Mouse (Mus musculus): ENCODE results near the gene Kansl3. TPM values are rescaled to one million over a fixed set of nuclear protein-coding genes. Genes with fewer than 3 reads are reported as not detected.

The Kansl3 gene
- polyA plus RNA-seq (2014; fragmentation: Nextera tagmentation; extraction: Ambion mirVana), result 30.2 and 46.2 TPM in 2 replicates

- Histone ChIP-seq H3K27me3 (ENCODE audit: control insufficient read depth, insufficient read depth, low read length) (no peaks in the 10 kb centered on the region), H3K27ac (ENCODE audit: low read depth, low read length) (peak within 1 kb of the TSS; percentile 74), H3K9me3 (ENCODE audit: control insufficient read depth, low read length) (no peaks in the 10 kb centered on the region), H3K4me3 (ENCODE audit: low read length) (peak within 1 kb of the TSS; percentile 93), H3K36me3 (ENCODE audit: control insufficient read depth, insufficient read depth, low read length) (peaks cover 15% of the 10 kb centered on the region), H3K4me2 (replicated peaks; ENCODE audit: low read depth, low read length) (peak within 1 kb of the TSS; percentile 67), H3K9ac (ENCODE audit: low read depth, low read length) (peak within 1 kb of the TSS; percentile 97), H3K4me1 (ENCODE audit: control insufficient read depth, insufficient read depth, low read length) (peaks cover 5% of the 10 kb centered on the region)
- peak; percentile 92 for ATAC-seq (ENCODE audit: low FRiP score, low TSS enrichment)
- 4% methylated on average over 61 of the region's 61 CpGs for WGBS
Measured at GRCm38 (mm10) chr1:36368969-36369645, at the start of gene Kansl3. TSS of gene Kansl3 (minus strand) at chr1:36369181.

DNA sequence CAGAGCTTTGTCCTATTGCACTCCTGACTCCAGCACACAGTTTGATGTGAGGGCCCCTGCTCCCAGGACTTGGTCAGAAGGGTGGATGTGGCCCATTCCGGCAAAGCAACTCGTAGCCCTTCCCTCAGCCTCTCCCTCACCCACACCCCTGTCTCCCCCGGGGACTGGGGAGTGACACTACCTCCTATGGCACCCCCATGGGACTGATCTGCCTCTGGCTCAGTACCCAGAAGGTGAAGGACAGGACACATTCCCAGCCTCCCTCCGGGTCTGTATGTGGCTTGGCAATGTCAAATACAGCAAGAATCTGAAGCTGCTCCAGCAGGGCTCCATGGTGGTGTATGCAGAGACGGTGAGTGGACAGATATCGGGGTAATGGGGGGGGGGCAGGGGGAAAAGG, 35.5 kb upstream of the Kansl3 start:
- no peak for ATAC-seq (ENCODE audit: low FRiP score, low TSS enrichment)
- Histone ChIP-seq H3K9me3 (ENCODE audit: control insufficient read depth, low read length) (no peaks in the 10 kb centered on the region), H3K27me3 (ENCODE audit: control insufficient read depth, insufficient read depth, low read length) (no peaks in the 10 kb centered on the region), H3K36me3 (ENCODE audit: control insufficient read depth, insufficient read depth, low read length) (no peaks in the 10 kb centered on the region), H3K4me3 (ENCODE audit: low read length) (no peak overlapping the region), H3K4me2 (replicated peaks; ENCODE audit: low read depth, low read length) (no peak overlapping the region), H3K9ac (ENCODE audit: low read depth, low read length) (no peak overlapping the region), H3K27ac (ENCODE audit: low read depth, low read length) (no peak overlapping the region), H3K4me1 (ENCODE audit: control insufficient read depth, insufficient read depth, low read length) (no peaks in the 10 kb centered on the region)
- 83% methylated on average over 6 of the region's 6 CpGs for WGBS

- ATAC-seq (ENCODE audit: low FRiP score, low TSS enrichment), result no peak
- Histone ChIP-seq H3K4me2 (replicated peaks; ENCODE audit: low read depth, low read length) (no peak overlapping the region), H3K4me1 (ENCODE audit: control insufficient read depth, insufficient read depth, low read length) (no peaks in the 10 kb centered on the region), H3K27ac (ENCODE audit: low read depth, low read length) (no peak overlapping the region), H3K9ac (ENCODE audit: low read depth, low read length) (no peak overlapping the region), H3K9me3 (ENCODE audit: control insufficient read depth, low read length) (no peaks in the 10 kb centered on the region), H3K27me3 (ENCODE audit: control insufficient read depth, insufficient read depth, low read length) (no peaks in the 10 kb centered on the region), H3K36me3 (ENCODE audit: control insufficient read depth, insufficient read depth, low read length) (no peaks in the 10 kb centered on the region), H3K4me3 (ENCODE audit: low read length) (no peak overlapping the region)
- WGBS, result 75% methylated on average over 4 of the region's 4 CpGs
Measured at GRCm38 (mm10) chr1:36401509-36401908, 32.5 kb upstream of the Kansl3 start.

- H3K27ac ChIP-seq (ENCODE audit: low read depth, low read length), result no peak overlapping the region
- no peak for ATAC-seq (ENCODE audit: low FRiP score, low TSS enrichment)
Measured at GRCm38 (mm10) chr1:36397041-36397440, 28.1 kb upstream of the Kansl3 start.

GRCm38 (mm10) chr1:36379582-36379981, 10.6 kb upstream of the Kansl3 start:
- Histone ChIP-seq H3K27me3 (ENCODE audit: control insufficient read depth, insufficient read depth, low read length) (no peaks in the 10 kb centered on the region), H3K9ac (ENCODE audit: low read depth, low read length) (no peak overlapping the region), H3K4me2 (replicated peaks; ENCODE audit: low read depth, low read length) (no peak overlapping the region), H3K9me3 (ENCODE audit: control insufficient read depth, low read length) (no peaks in the 10 kb centered on the region), H3K27ac (ENCODE audit: low read depth, low read length) (no peak overlapping the region), H3K36me3 (ENCODE audit: control insufficient read depth, insufficient read depth, low read length) (no peaks in the 10 kb centered on the region), H3K4me1 (ENCODE audit: control insufficient read depth, insufficient read depth, low read length) (no peaks in the 10 kb centered on the region), H3K4me3 (ENCODE audit: low read length) (no peak overlapping the region)
- ATAC-seq (ENCODE audit: low FRiP score, low TSS enrichment), result no peak
- WGBS, result 70% methylated on average over 4 of the region's 4 CpGs

More at GRCm38 (mm10) chr1:36397041-36397440, 28.1 kb upstream of the Kansl3 start:
- H3K4me2 ChIP-seq (replicated peaks; ENCODE audit: low read depth, low read length), result no peak overlapping the region
- no peaks in the 10 kb centered on the region for H3K4me1 ChIP-seq (ENCODE audit: control insufficient read depth, insufficient read depth, low read length)
- H3K36me3 ChIP-seq (ENCODE audit: control insufficient read depth, insufficient read depth, low read length), result no peaks in the 10 kb centered on the region
- H3K9ac ChIP-seq (ENCODE audit: low read depth, low read length), result no peak overlapping the region
- H3K4me3 ChIP-seq (ENCODE audit: low read length), result no peak overlapping the region
- no peaks in the 10 kb centered on the region for H3K9me3 ChIP-seq (ENCODE audit: control insufficient read depth, low read length)
- no peaks in the 10 kb centered on the region for H3K27me3 ChIP-seq (ENCODE audit: control insufficient read depth, insufficient read depth, low read length)
- 19% methylated on average over 6 of the region's 6 CpGs for WGBS

DNA sequence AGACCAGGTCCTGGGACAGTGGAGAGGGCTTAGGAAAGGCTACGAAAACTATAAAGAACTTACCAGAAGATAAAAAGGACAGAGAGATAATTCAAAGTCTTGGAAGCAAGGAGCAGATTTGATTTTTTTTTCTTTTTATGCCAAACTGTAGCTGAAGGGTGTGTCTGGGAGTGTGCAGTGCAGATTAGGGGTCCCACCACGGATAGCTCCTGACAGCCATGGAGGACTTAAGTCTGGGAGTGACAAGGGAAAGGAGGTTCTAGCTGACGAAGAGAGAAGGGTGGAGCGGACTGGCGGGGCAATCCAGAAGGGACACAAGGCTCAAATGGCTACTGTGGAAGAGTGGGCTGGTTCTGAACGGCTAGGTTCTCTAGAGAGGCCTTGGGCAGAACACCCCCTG, 9.9 kb upstream of the Kansl3 start:
- H3K36me3 ChIP-seq (ENCODE audit: control insufficient read depth, insufficient read depth, low read length), result no peaks in the 10 kb centered on the region
- H3K9me3 ChIP-seq (ENCODE audit: control insufficient read depth, low read length), result no peaks in the 10 kb centered on the region
- 73% methylated on average over 6 of the region's 6 CpGs for WGBS
- H3K4me3 ChIP-seq (ENCODE audit: low read length), result no peak overlapping the region
- H3K9ac ChIP-seq (ENCODE audit: low read depth, low read length), result no peak overlapping the region
- ATAC-seq (ENCODE audit: low FRiP score, low TSS enrichment), result no peak
- no peak overlapping the region for H3K27ac ChIP-seq (ENCODE audit: low read depth, low read length)
- H3K4me2 ChIP-seq (replicated peaks; ENCODE audit: low read depth, low read length), result no peak overlapping the region
- no peaks in the 10 kb centered on the region for H3K27me3 ChIP-seq (ENCODE audit: control insufficient read depth, insufficient read depth, low read length)
- no peaks in the 10 kb centered on the region for H3K4me1 ChIP-seq (ENCODE audit: control insufficient read depth, insufficient read depth, low read length)

DNA sequence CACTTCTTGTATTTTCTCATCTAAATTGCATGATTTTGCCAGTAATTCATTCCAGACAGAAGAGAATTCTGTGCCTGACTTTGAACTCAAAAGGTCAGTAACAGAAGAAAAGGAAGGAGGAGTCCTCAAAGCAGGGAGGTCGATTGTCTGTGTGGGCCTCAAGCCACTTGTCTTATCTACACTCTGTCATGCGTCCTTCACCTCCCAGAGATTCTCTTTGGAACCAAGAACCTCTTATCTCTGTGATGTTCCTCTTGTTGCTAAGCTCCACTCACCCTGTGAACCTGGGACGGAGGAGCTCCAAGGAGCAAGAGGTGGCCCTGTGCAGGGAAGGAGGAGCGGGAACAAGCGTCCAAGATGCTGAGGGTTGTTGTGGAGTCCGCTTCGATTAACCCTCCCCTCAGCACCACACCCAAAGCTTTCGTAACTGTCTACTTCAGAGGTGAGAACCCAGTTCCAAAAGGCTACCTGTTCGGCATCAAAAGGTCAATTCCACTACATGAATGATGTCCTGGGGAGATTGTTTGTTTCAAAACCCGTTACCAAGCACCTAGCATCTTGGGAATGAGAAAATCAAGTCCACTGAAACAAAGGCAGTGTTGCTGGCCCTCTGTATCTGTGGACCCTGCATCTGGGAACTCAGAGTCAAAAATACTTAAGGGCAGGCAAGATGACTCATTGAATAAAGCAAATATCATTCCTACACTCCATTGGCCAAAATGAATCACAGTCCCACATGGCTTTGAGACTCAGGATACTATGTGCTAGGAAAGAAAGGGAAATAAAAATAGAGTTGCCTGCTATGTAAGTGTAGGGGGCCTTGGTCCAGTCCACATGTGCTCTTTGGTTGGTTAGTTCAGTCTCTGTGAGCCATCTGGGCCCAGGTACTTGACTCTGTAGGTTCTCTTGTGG, 3.2 kb upstream of the Kansl3 start, which contains the start of gene Fer1l5:
Fer1l5 (plus strand) TSS at position 358 of the 912 bp plus-strand sequence.
- H3K27ac ChIP-seq (ENCODE audit: low read depth, low read length), result no peak within 1 kb of the TSS
- peaks cover 5% of the 10 kb centered on the region for H3K4me1 ChIP-seq (ENCODE audit: control insufficient read depth, insufficient read depth, low read length)
- H3K4me2 ChIP-seq (replicated peaks; ENCODE audit: low read depth, low read length), result no peak within 1 kb of the TSS
- no peak within 1 kb of the TSS for H3K4me3 ChIP-seq (ENCODE audit: low read length)
- H3K9me3 ChIP-seq (ENCODE audit: control insufficient read depth, low read length), result no peaks in the 10 kb centered on the region
- no peak for ATAC-seq (ENCODE audit: low FRiP score, low TSS enrichment)
- H3K9ac ChIP-seq (ENCODE audit: low read depth, low read length), result no peak within 1 kb of the TSS
- 81% methylated on average over 10 of the region's 10 CpGs for WGBS
- no peaks in the 10 kb centered on the region for H3K36me3 ChIP-seq (ENCODE audit: control insufficient read depth, insufficient read depth, low read length)
- H3K27me3 ChIP-seq (ENCODE audit: control insufficient read depth, insufficient read depth, low read length), result no peaks in the 10 kb centered on the region

GRCm38 (mm10) chr1:36370918-36371317, 1.9 kb upstream of the Kansl3 start:
- no peak overlapping the region for H3K4me3 ChIP-seq (ENCODE audit: low read length)
- no peaks in the 10 kb centered on the region for H3K27me3 ChIP-seq (ENCODE audit: control insufficient read depth, insufficient read depth, low read length)
- H3K4me2 ChIP-seq (replicated peaks; ENCODE audit: low read depth, low read length), result no peak overlapping the region
- H3K27ac ChIP-seq (ENCODE audit: low read depth, low read length), result no peak overlapping the region
- no peak for ATAC-seq (ENCODE audit: low FRiP score, low TSS enrichment)
- no peaks in the 10 kb centered on the region for H3K9me3 ChIP-seq (ENCODE audit: control insufficient read depth, low read length)
- 87% methylated on average over 6 of the region's 6 CpGs for WGBS
- peaks cover 5% of the 10 kb centered on the region for H3K4me1 ChIP-seq (ENCODE audit: control insufficient read depth, insufficient read depth, low read length)
- no peak overlapping the region for H3K9ac ChIP-seq (ENCODE audit: low read depth, low read length)
- H3K36me3 ChIP-seq (ENCODE audit: control insufficient read depth, insufficient read depth, low read length), result peaks cover under 1% of the 10 kb centered on the region; the same call in 1 of the 2 replicates
